Mouse (Mus musculus) spleen, adult 2 months (tissue): Measurements from ENCODE around the gene Mab21l1.

ENCODE experiments used
- CTCF ChIP-seq: fragments of 200-500 bp; IDR thresholded peaks from 2 replicates; pipeline ENCODE4 v1.5.1; 2011; ENCODE audit warnings: mild to moderate bottlenecking, inconsistent platforms; ENCODE audit not compliant: insufficient read depth, insufficient read length, insufficient replicate concordance; ENCODE audit errors: extremely low read depth
- POLR2A ChIP-seq: fragments of 200-500 bp; IDR thresholded peaks from 2 replicates; pipeline ENCODE4 v1.6.1; 2011; ENCODE audit warnings: low read depth, low read length, inconsistent platforms

DNA sequence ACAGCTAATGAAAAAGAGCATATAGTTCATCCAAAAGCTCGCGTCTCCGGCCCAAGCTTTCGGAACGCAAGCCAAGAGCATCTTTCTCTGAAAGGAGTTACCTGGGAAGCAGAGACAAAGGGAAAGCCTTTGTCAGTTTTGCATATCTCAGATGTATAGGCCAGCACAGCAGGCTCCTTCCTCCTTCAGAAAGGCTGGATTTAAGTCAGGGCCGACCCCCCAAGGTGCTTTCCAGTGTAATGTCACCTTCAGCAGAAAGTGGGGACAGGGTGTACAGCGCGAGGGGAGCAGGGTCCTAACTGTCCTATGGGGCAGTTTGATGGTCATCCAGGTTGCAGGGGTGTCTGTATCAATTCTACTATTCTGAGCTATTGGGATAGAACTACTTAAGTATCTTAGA, 18.7 kb upstream of the Mab21l1 start:
- TF ChIP-seq CTCF = no peak
- no peak for TF ChIP-seq POLR2A
